Mouse (Mus musculus): ENCODE measurements at regions not wholly inside any gene's neighbourhood (a gene's known extent, or its start where the extent isn't known, plus 50 kb on each side); places are given as distances from the start of the nearest gene placed in this dataset.

DNA sequence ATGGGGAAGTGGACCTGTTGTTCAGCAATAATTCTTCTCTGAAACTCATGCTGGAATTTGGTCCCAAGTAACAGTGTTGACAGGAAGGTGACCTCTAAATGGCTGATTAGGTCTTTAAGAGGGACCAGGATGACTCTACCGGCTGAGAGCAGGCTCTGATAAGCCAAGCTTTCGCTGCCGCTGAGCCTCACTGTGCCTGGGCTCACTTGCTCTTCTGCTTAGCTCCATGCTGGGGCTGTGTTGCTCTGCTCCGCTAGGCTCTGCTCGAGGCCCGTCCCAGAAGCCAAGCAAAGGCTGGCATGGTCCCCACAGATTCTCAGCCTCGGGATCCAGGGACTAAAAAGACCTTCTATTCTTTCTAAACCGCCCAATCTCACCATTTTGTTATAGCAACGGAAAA lies 54.0 kb upstream of the Msx2 start:
- Histone ChIP-seq H3K36me3 (ENCODE audit: control insufficient read depth, insufficient read depth, low read length) (no peaks in the 10 kb centered on the region), H3K27me3 (ENCODE audit: control insufficient read depth, insufficient read depth, low read length) (no peaks in the 10 kb centered on the region), H3K4me1 (replicated peaks; ENCODE audit: control insufficient read depth, insufficient read depth, low read length) (no peaks in the 10 kb centered on the region), H3K27ac (ENCODE audit: control insufficient read depth, insufficient read depth, low read length) (no peak overlapping the region), H3K4me3 (ENCODE audit: control insufficient read depth, insufficient read depth, low read length) (no peak overlapping the region)
- TF ChIP-seq POLR2A (IDR thresholded peaks at IDR 0.05; ENCODE audit: control insufficient read depth, extremely low read depth, insufficient read depth, low read length, poor library complexity) (no peak), CTCF (IDR thresholded peaks at IDR 0.05; ENCODE audit: borderline replicate concordance, control insufficient read depth, extremely low read depth, insufficient read depth, low read length, poor library complexity) (no peak)
- 91% methylated on average over 9 of the region's 9 CpGs for whole genome bisulfite sequencing
- no peak for DNase-seq

GRCm38 (mm10) chr13:53522807-53523206 lies 49.9 kb upstream of the Msx2 start:
- no peak overlapping the region for H3K4me3 ChIP-seq (ENCODE audit: control insufficient read depth, insufficient read depth, low read length)
- no peak overlapping the region for H3K27ac ChIP-seq (ENCODE audit: control insufficient read depth, insufficient read depth, low read length)
- WGBS: 64% methylated on average over 5 of the region's 5 CpGs
- no peaks in the 10 kb centered on the region for H3K27me3 ChIP-seq (ENCODE audit: control insufficient read depth, insufficient read depth, low read length)
- TF ChIP-seq CTCF (IDR thresholded peaks at IDR 0.05; ENCODE audit: borderline replicate concordance, control insufficient read depth, extremely low read depth, insufficient read depth, low read length, poor library complexity): no peak
- no peak for TF ChIP-seq POLR2A (IDR thresholded peaks at IDR 0.05; ENCODE audit: control insufficient read depth, extremely low read depth, insufficient read depth, low read length, poor library complexity)
- no peak for DNase-seq
- no peaks in the 10 kb centered on the region for H3K36me3 ChIP-seq (ENCODE audit: control insufficient read depth, insufficient read depth, low read length)
- H3K4me1 ChIP-seq (replicated peaks; ENCODE audit: control insufficient read depth, insufficient read depth, low read length): no peaks in the 10 kb centered on the region

All from thymus, adult 2 months (tissue).